ENCODE assay signal across 8 mouse cellular contexts in genomic region chr15:100599276-100600046, GRCm38 (mm10). TPM values are rescaled to one million over a fixed set of nuclear protein-coding genes. Genes with fewer than 3 reads are reported as not detected.
A peak's percentile ranks its signal among the peaks of the same experiment; 100 is the strongest.
DNase-seq lines count a peak whose midpoint lies in the region; ATAC-seq and TF ChIP-seq lines count a peak whose summit lies in the region.

Pou6f1 (minus strand) TSS chr15:100599984.

- peaks cover 13% of the 10 kb centered on the region for H3K27me3 ChIP-seq in forebrain, embryonic 11.5 days (ENCODE audit: control insufficient read depth, insufficient read depth, low read length)
- H3K27me3 ChIP-seq in heart, postnatal 0 days (ENCODE audit: control insufficient read depth, insufficient read depth, low read length) = no peaks in the 10 kb centered on the region
- H3K27me3 ChIP-seq in liver, embryonic 14.5 days (ENCODE audit: control insufficient read depth, insufficient read depth, low read length) = peaks cover 41% of the 10 kb centered on the region
- H3K27me3 ChIP-seq in neural tube, embryonic 13.5 days = peaks cover 21% of the 10 kb centered on the region

- H3K4me2 ChIP-seq in forebrain, embryonic 11.5 days (ENCODE audit: low read depth, low read length, severe bottlenecking) = peak within 1 kb of the TSS; percentile 96
- H3K4me2 ChIP-seq in heart, postnatal 0 days (ENCODE audit: low read depth, low read length) = peak within 1 kb of the TSS; percentile 89
- H3K4me2 ChIP-seq in liver, embryonic 14.5 days (ENCODE audit: low read depth) = peak within 1 kb of the TSS; percentile 72
- peak within 1 kb of the TSS; percentile 80 for H3K4me2 ChIP-seq in neural tube, embryonic 13.5 days

- DNase-seq in CD4-positive, CD25-positive, alpha-beta regulatory T cell, adult 2 months (ENCODE audit: low read depth, low spot score) = peak; percentile 43
- peak; percentile 66 for DNase-seq in adrenal gland, postnatal 25 days
- peak; percentile 69 for DNase-seq in forebrain, embryonic 11.5 days (ENCODE audit: low spot score)
- no peak for DNase-seq in heart, postnatal 0 days (ENCODE audit: low spot score)
- peak; percentile 83 for DNase-seq in kidney, postnatal 14 days
- no peak for DNase-seq in liver, embryonic 14.5 days (ENCODE audit: low read depth in 3 of 3, low spot score in 3 of 3)
- peak; percentile 31 for DNase-seq in urinary bladder, postnatal 25 days (ENCODE audit: low spot score)

- peaks cover 9% of the 10 kb centered on the region for H3K4me1 ChIP-seq in forebrain, embryonic 11.5 days (replicated peaks; ENCODE audit: control insufficient read depth, insufficient read depth, low read length)
- peaks cover 9% of the 10 kb centered on the region for H3K4me1 ChIP-seq in heart, postnatal 0 days (ENCODE audit: control insufficient read depth, insufficient read depth)
- H3K4me1 ChIP-seq in liver, embryonic 14.5 days (replicated peaks; ENCODE audit: control insufficient read depth in 2 of 2, insufficient read depth in 2 of 2, low read length in 1 of 2) = peaks cover 0 to 2% of the 10 kb centered on the region in 2 experiments; a peak in 1 of 4 replicates
- H3K4me1 ChIP-seq in neural tube, embryonic 13.5 days (replicated peaks) = peaks cover 20% of the 10 kb centered on the region

- no peaks in the 10 kb centered on the region for H3K9me3 ChIP-seq in forebrain, embryonic 11.5 days (ENCODE audit: control insufficient read depth, low read length)
- no peaks in the 10 kb centered on the region for H3K9me3 ChIP-seq in heart, postnatal 0 days (replicated peaks; ENCODE audit: control insufficient read depth, low read length)
- no peaks in the 10 kb centered on the region for H3K9me3 ChIP-seq in liver, embryonic 14.5 days (ENCODE audit: control insufficient read depth, low read length)
- H3K9me3 ChIP-seq in neural tube, embryonic 13.5 days = no peaks in the 10 kb centered on the region

- no peak within 1 kb of the TSS for H3K27ac ChIP-seq in forebrain, embryonic 11.5 days (ENCODE audit: low read depth, low read length)
- H3K27ac ChIP-seq in heart, postnatal 0 days (ENCODE audit: low read depth) = peak within 1 kb of the TSS; percentile 91
- no peak within 1 kb of the TSS for H3K27ac ChIP-seq in liver, embryonic 14.5 days
- H3K27ac ChIP-seq in neural tube, embryonic 13.5 days (replicated peaks) = peak within 1 kb of the TSS; percentile 90

- TF ChIP-seq CTCF in heart, postnatal 0 days (IDR thresholded peaks at IDR 0.05; ENCODE audit: low read depth) = no peak
- TF ChIP-seq CTCF in liver, embryonic 14.5 days (IDR thresholded peaks at IDR 0.05; ENCODE audit: low read depth) = no peak

- peak within 1 kb of the TSS; percentile 87 for H3K9ac ChIP-seq in forebrain, embryonic 11.5 days (ENCODE audit: low read length)
- H3K9ac ChIP-seq in heart, postnatal 0 days (replicated peaks; ENCODE audit: low read depth, low read length) = peak within 1 kb of the TSS; percentile 98
- no peak within 1 kb of the TSS; the same call in 1 of the 2 replicates for H3K9ac ChIP-seq in liver, embryonic 14.5 days (replicated peaks)
- H3K9ac ChIP-seq in neural tube, embryonic 13.5 days = peak within 1 kb of the TSS; percentile 95

- TF ChIP-seq EP300 in heart, postnatal 0 days (IDR thresholded peaks at IDR 0.05; ENCODE audit: low read depth) = no peak
- TF ChIP-seq EP300 in liver, embryonic 14.5 days (IDR thresholded peaks at IDR 0.05; ENCODE audit: low read depth) = no peak

- no peaks in the 10 kb centered on the region for H3K36me3 ChIP-seq in forebrain, embryonic 11.5 days (ENCODE audit: control insufficient read depth, insufficient read depth, low read length)
- no peaks in the 10 kb centered on the region for H3K36me3 ChIP-seq in heart, postnatal 0 days (replicated peaks; ENCODE audit: control insufficient read depth, insufficient read depth, low read length)
- H3K36me3 ChIP-seq in liver, embryonic 14.5 days (replicated peaks; ENCODE audit: control insufficient read depth, insufficient read depth, low read depth) = no peaks in the 10 kb centered on the region
- no peaks in the 10 kb centered on the region for H3K36me3 ChIP-seq in neural tube, embryonic 13.5 days

- H3K4me3 ChIP-seq in forebrain, embryonic 11.5 days (ENCODE audit: low read depth, low read length) = peak within 1 kb of the TSS; percentile 81
- peak within 1 kb of the TSS; percentile 99 for H3K4me3 ChIP-seq in heart, postnatal 0 days (ENCODE audit: low read depth, low read length)
- peak within 1 kb of the TSS; percentile 34 to 61 for H3K4me3 ChIP-seq in liver, embryonic 14.5 days (ENCODE audit: insufficient read depth in 1 of 2, low read depth in 2 of 2, low read length in 2 of 2)
- peak within 1 kb of the TSS; percentile 75 for H3K4me3 ChIP-seq in neural tube, embryonic 13.5 days

- WGBS in forebrain, embryonic 11.5 days = under 1% methylated on average over 72 of the region's 76 CpGs
- 1% methylated on average over 70 of the region's 76 CpGs for WGBS in heart, postnatal 0 days
- 2% methylated on average over 63 of the region's 76 CpGs for WGBS in liver, embryonic 14.5 days (ENCODE audit: insufficient replicate concordance)
- WGBS in neural tube, embryonic 13.5 days = under 1% methylated on average over 75 of the region's 76 CpGs

- ATAC-seq in forebrain, embryonic 11.5 days (replicated peaks; ENCODE audit: low FRiP score) = peak; percentile 77
- ATAC-seq in heart, postnatal 0 days (ENCODE audit: insufficient read depth, low read depth) = peak; percentile 66
- no peak for ATAC-seq in liver, embryonic 14.5 days (ENCODE audit: insufficient read depth)
- ATAC-seq in neural tube, embryonic 13.5 days (ENCODE audit: low read depth) = peak; percentile 76

RNA-seq across cellular contexts. Expression of gene Pou6f1, which starts in this region (rescaled TPM):
- 18.3 and 20.5 TPM in 2 replicates for total RNA-seq in adrenal gland, postnatal 25 days (2021)
- polyA plus RNA-seq in forebrain, embryonic 11.5 days (2014; fragmentation: Nextera tagmentation; extraction: Ambion mirVana) = 15.6 and 17.1 TPM in 2 replicates
- total RNA-seq in heart, postnatal 0 days (2014; rRNA removed; ENCODE audit: low replicate concordance) = 6.0 and 18.8 TPM in 2 replicates
- polyA plus RNA-seq in heart, postnatal 0 days (2015; fragmentation: Nextera tagmentation; extraction: Ambion mirVana) = 3.2 and 5.2 TPM in 2 replicates
- 0.46 and 0.77 TPM in 2 replicates for polyA plus RNA-seq in liver, embryonic 14.5 days (2012; rRNA removed)
- 0.19 and 0.39 TPM in 2 replicates for polyA plus RNA-seq in liver, embryonic 14.5 days (2014; fragmentation: Nextera tagmentation; extraction: Ambion mirVana)
- 38.8 and 41.6 TPM in 2 replicates for polyA plus RNA-seq in neural tube, embryonic 13.5 days (2015; fragmentation: Nextera tagmentation; extraction: Ambion mirVana)

Comparison
In these comparisons a context has a peak if more than half of its experiments do, and no peak if none do; other contexts are left out.
1. DNase-seq: peak in CD4-positive, CD25-positive, alpha-beta regulatory T cell, adult 2 months (single experiment), adrenal gland, postnatal 25 days (single experiment), forebrain, embryonic 11.5 days (single experiment), kidney, postnatal 14 days (single experiment) and urinary bladder, postnatal 25 days (single experiment); none in heart, postnatal 0 days (single experiment) and liver, embryonic 14.5 days (0 of 3).
2. H3K27ac ChIP-seq: peak in heart, postnatal 0 days (single experiment) and neural tube, embryonic 13.5 days (single experiment); none in forebrain, embryonic 11.5 days (single experiment) and liver, embryonic 14.5 days (single experiment).
3. H3K4me3 ChIP-seq: peak in every context shown above with its lines; median percentile 99 in heart, postnatal 0 days; 81 in forebrain, embryonic 11.5 days; 75 in neural tube, embryonic 13.5 days; 48 in liver, embryonic 14.5 days.
4. Peak in every context shown above with its lines, with median percentiles within 50 percentile points of each other: H3K4me2 ChIP-seq.